Mouse (Mus musculus): Measurements from ENCODE around the gene Shc2. TPM values are rescaled to one million over a fixed set of nuclear protein-coding genes. Genes with fewer than 3 reads are reported as not detected.

Shc2 gene
- polyA plus RNA-seq, 1 experiment from 2014 or later, result 8.4 TPM

DNA sequence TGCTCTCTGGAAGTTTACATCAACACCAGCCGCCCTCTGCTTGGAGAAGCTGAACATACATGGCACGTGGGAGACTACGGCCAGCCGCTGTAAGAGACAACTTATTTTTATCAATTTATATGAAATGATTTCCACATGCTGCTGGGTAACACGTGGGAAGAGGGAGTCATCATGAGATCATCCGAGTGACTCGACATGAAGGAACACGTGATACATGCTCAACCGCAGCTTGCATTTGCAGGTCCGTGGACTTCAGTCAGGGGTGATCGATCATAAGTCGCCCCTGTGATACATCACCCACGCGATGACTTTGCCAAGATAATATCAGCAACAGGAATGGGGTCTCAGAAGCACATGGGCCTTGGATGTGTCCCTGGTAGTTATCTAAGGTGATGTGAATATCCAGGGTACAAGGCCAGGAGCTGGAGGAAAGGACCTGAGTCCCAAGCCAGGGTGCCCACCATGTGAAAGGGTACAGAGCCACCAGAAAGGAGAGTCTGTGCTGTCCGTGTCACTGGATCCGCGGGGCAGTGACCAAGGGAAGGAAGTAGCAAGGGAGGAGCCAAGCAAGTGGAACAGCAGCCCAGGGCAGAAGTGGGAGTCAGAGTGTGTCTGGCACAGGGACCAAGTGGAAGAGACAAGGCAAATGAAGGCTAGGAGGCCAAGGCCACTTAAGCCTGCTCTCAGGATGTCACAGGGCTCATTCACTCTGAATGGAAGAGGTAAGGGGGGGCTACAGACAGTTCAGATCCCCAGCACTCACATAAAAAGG, 4.5 kb downstream of the Shc2 start:
- Histone ChIP-seq H3K27me3 (replicated peaks; ENCODE audit: control insufficient read depth, insufficient read depth, low read length) (no peaks in the 10 kb centered on the region), H3K27ac (ENCODE audit: low read depth) (no peak overlapping the region), H3K4me1 (replicated peaks; ENCODE audit: control insufficient read depth, insufficient read depth, low read length) (peaks cover 3% of the 10 kb centered on the region), H3K4me3 (ENCODE audit: low read depth, low read length) (no peak overlapping the region), H3K9me3 (ENCODE audit: control insufficient read depth, low read length) (no peaks in the 10 kb centered on the region), H3K9ac (ENCODE audit: low read length) (no peak overlapping the region), H3K4me2 (ENCODE audit: low read length) (no peak overlapping the region), H3K36me3 (ENCODE audit: control insufficient read depth, insufficient read depth, low read length) (no peaks in the 10 kb centered on the region)
- ATAC-seq (replicated peaks; ENCODE audit: low FRiP score, low TSS enrichment, low read depth) (no peak), DNase-seq (ENCODE audit: low spot score) (no peak)
- 81% methylated on average over 17 of the region's 17 CpGs for WGBS

DNA sequence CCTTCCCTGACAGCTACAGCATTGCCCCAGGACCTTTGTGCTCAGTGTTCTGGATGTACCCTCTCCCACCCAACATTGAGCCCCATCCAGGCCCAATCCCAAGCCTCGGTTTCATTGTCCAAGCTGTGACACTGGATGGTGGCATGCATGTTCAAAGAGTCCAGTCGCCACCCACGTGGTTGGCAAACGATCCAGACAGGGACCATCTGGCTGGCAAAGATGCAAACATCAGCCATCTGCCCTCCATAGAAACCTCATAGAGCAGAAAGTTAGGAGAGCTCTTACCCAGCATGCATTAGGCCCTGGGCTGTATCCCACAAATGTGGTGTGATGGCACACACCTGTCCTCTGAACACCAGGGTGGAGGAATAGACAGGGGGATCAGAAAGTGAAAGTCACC, 6.3 kb downstream of the Shc2 start:
- Histone ChIP-seq H3K4me3 (ENCODE audit: low read depth, low read length) (no peak overlapping the region), H3K36me3 (ENCODE audit: control insufficient read depth, insufficient read depth, low read length) (no peaks in the 10 kb centered on the region), H3K9ac (ENCODE audit: low read length) (no peak overlapping the region), H3K27me3 (replicated peaks; ENCODE audit: control insufficient read depth, insufficient read depth, low read length) (no peaks in the 10 kb centered on the region), H3K4me1 (replicated peaks; ENCODE audit: control insufficient read depth, insufficient read depth, low read length) (no peaks in the 10 kb centered on the region), H3K4me2 (ENCODE audit: low read length) (no peak overlapping the region), H3K27ac (ENCODE audit: low read depth) (no peak overlapping the region), H3K9me3 (ENCODE audit: control insufficient read depth, low read length) (no peaks in the 10 kb centered on the region)
- DNase-seq (ENCODE audit: low spot score) (no peak), ATAC-seq (replicated peaks; ENCODE audit: low FRiP score, low TSS enrichment, low read depth) (no peak)
- 80% methylated on average over 4 of the region's 4 CpGs for WGBS

DNA sequence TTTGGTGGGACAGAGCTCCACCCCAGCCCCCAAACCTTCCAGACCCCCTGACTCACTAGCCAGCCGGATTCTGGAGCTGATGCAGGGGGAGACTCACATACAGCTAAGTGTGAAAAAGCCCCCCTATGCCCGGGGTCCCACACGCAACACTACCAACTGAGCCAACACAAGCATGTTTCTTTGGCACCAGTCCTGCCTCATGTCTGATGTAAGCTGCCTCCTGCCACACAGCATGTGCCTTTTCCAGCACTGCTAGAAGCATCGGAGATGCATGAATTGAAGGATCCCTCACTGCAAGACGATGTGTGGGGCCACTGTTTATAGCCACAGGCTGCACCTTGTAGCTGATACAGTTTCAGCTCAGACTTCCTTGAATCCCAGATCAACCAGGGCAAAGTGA, 9.3 kb downstream of the Shc2 start:
- no peaks in the 10 kb centered on the region for H3K4me1 ChIP-seq (replicated peaks; ENCODE audit: control insufficient read depth, insufficient read depth, low read length)
- no peaks in the 10 kb centered on the region for H3K27me3 ChIP-seq (replicated peaks; ENCODE audit: control insufficient read depth, insufficient read depth, low read length)
- H3K9ac ChIP-seq (ENCODE audit: low read length), result no peak overlapping the region
- H3K36me3 ChIP-seq (ENCODE audit: control insufficient read depth, insufficient read depth, low read length), result no peaks in the 10 kb centered on the region
- no peak overlapping the region for H3K27ac ChIP-seq (ENCODE audit: low read depth)
- DNase-seq (ENCODE audit: low spot score), result no peak
- H3K9me3 ChIP-seq (ENCODE audit: control insufficient read depth, low read length), result no peaks in the 10 kb centered on the region
- no peak overlapping the region for H3K4me3 ChIP-seq (ENCODE audit: low read depth, low read length)
- no peak overlapping the region for H3K4me2 ChIP-seq (ENCODE audit: low read length)
- ATAC-seq (replicated peaks; ENCODE audit: low FRiP score, low TSS enrichment, low read depth), result no peak
- WGBS, result 87% methylated on average over 5 of the region's 5 CpGs

DNA sequence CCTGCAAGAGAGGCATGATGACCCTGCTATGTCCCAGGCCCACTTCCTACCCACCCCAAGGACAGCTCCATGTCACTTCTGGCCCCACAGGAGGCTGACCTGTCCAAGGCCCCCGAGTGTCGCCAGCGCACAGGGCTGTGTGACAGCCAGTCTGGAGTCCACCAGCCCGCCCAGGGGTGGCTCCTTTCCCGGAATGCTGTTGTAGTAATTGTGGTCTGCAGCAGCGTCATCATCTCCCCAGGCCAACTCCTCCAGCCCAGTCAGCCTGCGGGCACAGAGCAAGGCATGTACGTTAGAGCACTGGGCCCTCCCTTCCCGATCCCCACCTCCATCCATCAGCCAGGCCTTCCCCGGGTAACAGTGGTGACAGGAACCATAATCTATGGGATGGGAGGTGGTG, 11.6 kb downstream of the Shc2 start:
- 80% methylated on average over 10 of the region's 10 CpGs for WGBS
- Histone ChIP-seq H3K27me3 (replicated peaks; ENCODE audit: control insufficient read depth, insufficient read depth, low read length) (no peaks in the 10 kb centered on the region), H3K4me3 (ENCODE audit: low read depth, low read length) (no peak overlapping the region), H3K36me3 (ENCODE audit: control insufficient read depth, insufficient read depth, low read length) (no peaks in the 10 kb centered on the region), H3K4me2 (ENCODE audit: low read length) (no peak overlapping the region), H3K9ac (ENCODE audit: low read length) (no peak overlapping the region), H3K4me1 (replicated peaks; ENCODE audit: control insufficient read depth, insufficient read depth, low read length) (no peaks in the 10 kb centered on the region), H3K27ac (ENCODE audit: low read depth) (no peak overlapping the region), H3K9me3 (ENCODE audit: control insufficient read depth, low read length) (no peaks in the 10 kb centered on the region)
- no peak for ATAC-seq (replicated peaks; ENCODE audit: low FRiP score, low TSS enrichment, low read depth)
- DNase-seq (ENCODE audit: low spot score), result no peak

DNA sequence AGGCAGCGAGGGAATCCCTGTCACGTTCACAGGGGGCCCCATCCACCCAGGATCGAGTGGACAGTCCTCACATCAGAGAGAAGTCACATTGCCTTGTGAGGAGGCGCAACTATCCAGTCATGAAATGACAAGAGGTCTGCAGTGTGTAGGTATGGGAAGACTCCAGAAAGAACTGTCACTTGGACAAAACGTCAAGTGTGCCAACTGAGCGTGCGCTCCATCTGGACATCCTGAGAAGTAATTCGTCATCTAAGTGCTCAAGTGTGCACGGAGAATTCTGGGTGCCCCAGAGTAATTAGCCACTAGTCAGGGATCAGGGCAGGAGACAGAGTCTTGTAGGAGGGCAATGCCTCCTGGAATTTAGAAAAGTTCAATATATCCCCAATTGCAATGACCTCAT, 12.3 kb downstream of the Shc2 start:
- no peaks in the 10 kb centered on the region for H3K4me1 ChIP-seq (replicated peaks; ENCODE audit: control insufficient read depth, insufficient read depth, low read length)
- WGBS, result 78% methylated on average over 9 of the region's 9 CpGs

DNA sequence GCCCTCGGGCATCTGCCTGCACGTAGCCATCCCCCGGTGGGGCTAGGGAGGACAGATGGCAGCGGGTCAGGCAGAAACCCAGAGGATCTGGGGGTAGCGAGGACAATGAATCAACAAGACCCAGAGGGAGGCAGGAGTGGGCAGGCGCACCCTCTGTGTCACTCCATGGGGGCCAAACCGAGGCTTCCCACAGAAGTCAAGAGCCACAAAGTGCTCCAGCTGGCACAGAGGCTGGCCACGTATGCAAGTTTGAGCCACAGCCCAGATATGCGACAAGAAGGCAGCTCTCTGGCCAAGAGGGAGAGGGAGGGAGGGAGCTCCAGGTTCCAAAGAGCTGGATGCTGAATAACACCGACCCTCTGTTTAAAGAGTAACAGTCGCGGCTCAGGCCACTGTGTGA, 13.8 kb downstream of the Shc2 start:
- Histone ChIP-seq H3K9me3 (ENCODE audit: control insufficient read depth, low read length) (no peaks in the 10 kb centered on the region), H3K4me1 (replicated peaks; ENCODE audit: control insufficient read depth, insufficient read depth, low read length) (no peaks in the 10 kb centered on the region), H3K4me2 (ENCODE audit: low read length) (no peak overlapping the region), H3K27me3 (replicated peaks; ENCODE audit: control insufficient read depth, insufficient read depth, low read length) (no peaks in the 10 kb centered on the region), H3K9ac (ENCODE audit: low read length) (no peak overlapping the region), H3K4me3 (ENCODE audit: low read depth, low read length) (no peak overlapping the region), H3K36me3 (ENCODE audit: control insufficient read depth, insufficient read depth, low read length) (no peaks in the 10 kb centered on the region), H3K27ac (ENCODE audit: low read depth) (no peak overlapping the region)
- ATAC-seq (replicated peaks; ENCODE audit: low FRiP score, low TSS enrichment, low read depth) (no peak), DNase-seq (ENCODE audit: low spot score) (no peak)
- 80% methylated on average over 12 of the region's 12 CpGs for WGBS

More for the DNA sequence above, 12.3 kb downstream of the Shc2 start:
- Histone ChIP-seq H3K9ac (ENCODE audit: low read length) (no peak overlapping the region), H3K27me3 (replicated peaks; ENCODE audit: control insufficient read depth, insufficient read depth, low read length) (no peaks in the 10 kb centered on the region), H3K4me2 (ENCODE audit: low read length) (no peak overlapping the region), H3K36me3 (ENCODE audit: control insufficient read depth, insufficient read depth, low read length) (no peaks in the 10 kb centered on the region), H3K9me3 (ENCODE audit: control insufficient read depth, low read length) (no peaks in the 10 kb centered on the region), H3K4me3 (ENCODE audit: low read depth, low read length) (no peak overlapping the region), H3K27ac (ENCODE audit: low read depth) (no peak overlapping the region)
- DNase-seq (ENCODE audit: low spot score) (no peak), ATAC-seq (replicated peaks; ENCODE audit: low FRiP score, low TSS enrichment, low read depth) (no peak)

DNA sequence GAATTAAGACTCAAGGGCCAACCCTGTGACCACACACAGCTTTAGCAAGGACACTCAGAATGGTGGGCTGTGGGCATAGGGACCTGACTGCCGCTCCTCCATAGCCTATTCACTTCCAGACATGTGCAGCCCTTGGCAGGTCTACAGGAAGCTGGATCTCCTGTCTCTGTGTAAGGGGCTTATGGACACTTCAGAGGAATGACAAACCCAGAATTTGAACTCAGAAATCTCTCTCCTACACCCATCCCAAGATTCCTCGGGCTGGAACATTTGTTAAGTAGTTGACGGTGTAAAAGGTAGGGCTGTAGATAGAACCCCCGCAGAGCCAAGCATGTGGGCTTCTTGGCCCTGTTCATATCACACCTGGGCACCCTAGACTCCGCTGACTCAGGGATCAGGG, 21.3 kb downstream of the Shc2 start:
- no peak for DNase-seq (ENCODE audit: low spot score)
- H3K4me3 ChIP-seq (ENCODE audit: low read depth, low read length), result no peak overlapping the region
- H3K9ac ChIP-seq (ENCODE audit: low read length), result no peak overlapping the region
- H3K27me3 ChIP-seq (replicated peaks; ENCODE audit: control insufficient read depth, insufficient read depth, low read length), result peaks cover 22% of the 10 kb centered on the region
- H3K9me3 ChIP-seq (ENCODE audit: control insufficient read depth, low read length), result no peaks in the 10 kb centered on the region
- peaks cover 5% of the 10 kb centered on the region; the same call in 1 of the 2 replicates for H3K4me1 ChIP-seq (replicated peaks; ENCODE audit: control insufficient read depth, insufficient read depth, low read length)
- H3K27ac ChIP-seq (ENCODE audit: low read depth), result no peak overlapping the region
- ATAC-seq (replicated peaks; ENCODE audit: low FRiP score, low TSS enrichment, low read depth), result no peak
- H3K36me3 ChIP-seq (ENCODE audit: control insufficient read depth, insufficient read depth, low read length), result no peaks in the 10 kb centered on the region
- H3K4me2 ChIP-seq (ENCODE audit: low read length), result no peak overlapping the region
- 90% methylated on average over 5 of the region's 5 CpGs for WGBS

DNA sequence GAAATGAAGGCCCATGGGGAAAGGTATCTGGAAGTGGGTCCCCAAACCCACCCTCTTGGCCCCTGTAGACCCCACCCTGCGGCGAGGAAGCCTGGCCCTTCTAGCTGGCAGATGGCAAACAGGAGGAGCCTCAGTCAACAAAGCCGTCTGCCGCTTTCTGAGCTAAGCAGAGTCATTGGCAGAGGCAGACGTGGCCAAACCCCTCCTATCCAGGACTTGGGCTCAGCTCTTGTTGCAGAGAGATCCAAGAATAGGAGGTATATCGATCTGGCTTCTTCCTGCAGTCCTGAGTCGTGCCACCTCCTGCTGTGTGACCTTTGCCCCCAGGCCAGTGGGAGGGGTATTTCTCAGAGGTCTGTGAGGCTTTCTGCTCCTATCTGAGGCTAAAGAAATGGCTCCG, 21.9 kb downstream of the Shc2 start:
- Histone ChIP-seq H3K27ac (ENCODE audit: low read depth) (no peak overlapping the region), H3K4me2 (ENCODE audit: low read length) (no peak overlapping the region), H3K4me1 (replicated peaks; ENCODE audit: control insufficient read depth, insufficient read depth, low read length) (peaks cover 5% of the 10 kb centered on the region; the same call in 1 of the 2 replicates), H3K36me3 (ENCODE audit: control insufficient read depth, insufficient read depth, low read length) (no peaks in the 10 kb centered on the region), H3K27me3 (replicated peaks; ENCODE audit: control insufficient read depth, insufficient read depth, low read length) (peaks cover 25% of the 10 kb centered on the region), H3K9me3 (ENCODE audit: control insufficient read depth, low read length) (no peaks in the 10 kb centered on the region), H3K4me3 (ENCODE audit: low read depth, low read length) (no peak overlapping the region), H3K9ac (ENCODE audit: low read length) (no peak overlapping the region)
- no peak for ATAC-seq (replicated peaks; ENCODE audit: low FRiP score, low TSS enrichment, low read depth)
- DNase-seq (ENCODE audit: low spot score), result no peak
- WGBS, result 12% methylated on average over 8 of the region's 8 CpGs

DNA sequence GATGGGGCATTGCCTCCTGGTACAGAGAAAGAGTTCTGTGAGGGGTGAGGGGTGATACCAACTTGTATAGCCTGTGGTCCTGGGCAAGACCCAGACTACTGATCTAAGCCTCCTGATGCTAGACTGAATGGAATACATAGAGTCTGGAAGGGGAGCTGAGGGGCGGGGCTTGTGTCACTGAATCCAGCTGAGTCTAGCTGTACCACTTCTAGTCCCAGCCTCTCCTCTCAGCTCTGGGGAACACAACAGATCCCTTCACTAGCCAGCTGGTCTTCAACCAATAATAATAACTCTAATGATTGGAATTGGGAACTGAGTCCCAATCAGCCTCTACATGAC, 23.4 kb downstream of the Shc2 start:
- no peak for DNase-seq (ENCODE audit: low spot score)
- peaks cover 5% of the 10 kb centered on the region; the same call in 1 of the 2 replicates for H3K4me1 ChIP-seq (replicated peaks; ENCODE audit: control insufficient read depth, insufficient read depth, low read length)
- no peak overlapping the region for H3K27ac ChIP-seq (ENCODE audit: low read depth)
- peaks cover 25% of the 10 kb centered on the region for H3K27me3 ChIP-seq (replicated peaks; ENCODE audit: control insufficient read depth, insufficient read depth, low read length)
- ATAC-seq (replicated peaks; ENCODE audit: low FRiP score, low TSS enrichment, low read depth), result peak; percentile 57
- no peak overlapping the region for H3K9ac ChIP-seq (ENCODE audit: low read length)
- no peaks in the 10 kb centered on the region for H3K9me3 ChIP-seq (ENCODE audit: control insufficient read depth, low read length)
- H3K36me3 ChIP-seq (ENCODE audit: control insufficient read depth, insufficient read depth, low read length), result no peaks in the 10 kb centered on the region
- H3K4me3 ChIP-seq (ENCODE audit: low read depth, low read length), result peak overlapping the region; percentile 49; the same call in 1 of the 2 replicates
- 73% methylated on average over 1 of the region's 1 CpGs for WGBS
- H3K4me2 ChIP-seq (ENCODE audit: low read length), result peak overlapping the region; percentile 96
